Comparison of ENCODE assay signal across 15 mouse cellular contexts in genomic region chr5:116381217-116381616, GRCm38 (mm10). TPM values are rescaled to one million over a fixed set of nuclear protein-coding genes. Genes with fewer than 3 reads are reported as not detected.
DNase-seq lines count a peak whose midpoint lies in the region; ATAC-seq and TF ChIP-seq lines count a peak whose summit lies in the region.
"Had no signal": no experiment of that assay in that cellular context is flagged by ENCODE, and none has a peak within 500 bp of the region (broad histone marks: within the 10 kb centered on the region; RNA-seq: fewer than 3 reads in every experiment).

No protein-coding gene starts in this region.

- peak overlapping the region; percentile 29 for H3K4me3 ChIP-seq in megakaryocyte, embryonic 14.5 days (replicated peaks)
- peak overlapping the region; percentile 24; the same call in 1 of the 2 replicates for H3K4me3 ChIP-seq in G1E (ENCODE audit: low read depth, low read length)
- H3K4me3 ChIP-seq: embryonic facial prominence, embryonic 13.5 days; forebrain, embryonic 12.5 days; intestine, embryonic 15.5 days; liver, embryonic 12.5 days had no signal

- no peak for ATAC-seq in megakaryocyte, adult 5-6 weeks (ENCODE audit: poor library complexity, severe bottlenecking)
- no peak for ATAC-seq in G1E (ENCODE audit: extremely low read depth, insufficient number of reproducible peaks, low FRiP score, poor library complexity, severe bottlenecking)
- ATAC-seq in cerebellum, adult (ENCODE audit: insufficient number of reproducible peaks, low FRiP score, low TSS enrichment): no peak
- ATAC-seq: intestine, embryonic 15.5 days; liver, embryonic 12.5 days had no signal

- DNase-seq in G1E (ENCODE audit: low spot score): no peak
- DNase-seq in induced T-regulatory cell, adult 2 months (ENCODE audit: low read depth): peak; percentile 8
- peak; percentile 71 for DNase-seq in thymus, postnatal 4 days
- DNase-seq in adrenal gland, postnatal 10 days: no peak
- DNase-seq: cerebellum, postnatal 36 days; gastrocnemius, postnatal 25 days; right cerebral cortex, postnatal 25 days had no signal

- H3K9me3 ChIP-seq in megakaryocyte, embryonic 14.5 days: peaks cover 31% of the 10 kb centered on the region
- H3K9me3 ChIP-seq in G1E (replicated peaks): peaks cover 55% of the 10 kb centered on the region
- H3K9me3 ChIP-seq: embryonic facial prominence, embryonic 13.5 days; forebrain, embryonic 12.5 days; intestine, embryonic 15.5 days; liver, embryonic 12.5 days had no signal

- H3K27me3 ChIP-seq in megakaryocyte, embryonic 14.5 days (replicated peaks): no peaks in the 10 kb centered on the region
- no peaks in the 10 kb centered on the region for H3K27me3 ChIP-seq in G1E (ENCODE audit: insufficient read depth, low read length)
- H3K27me3 ChIP-seq: embryonic facial prominence, embryonic 13.5 days; forebrain, embryonic 12.5 days; intestine, embryonic 15.5 days; liver, embryonic 12.5 days had no signal

- H3K36me3 ChIP-seq in megakaryocyte, embryonic 14.5 days (replicated peaks; ENCODE audit: low read length): no peaks in the 10 kb centered on the region
- no peaks in the 10 kb centered on the region for H3K36me3 ChIP-seq in G1E (replicated peaks)
- H3K36me3 ChIP-seq: embryonic facial prominence, embryonic 13.5 days; forebrain, embryonic 12.5 days; intestine, embryonic 15.5 days; liver, embryonic 12.5 days had no signal

- H3K4me1 ChIP-seq in megakaryocyte, embryonic 14.5 days: no peaks in the 10 kb centered on the region
- no peaks in the 10 kb centered on the region for H3K4me1 ChIP-seq in G1E (ENCODE audit: insufficient read depth, low read depth, low read length)
- H3K4me1 ChIP-seq: intestine, embryonic 15.5 days; liver, embryonic 12.5 days had no signal

- no peak for TF ChIP-seq CTCF in G1E (IDR thresholded peaks at IDR 0.05; ENCODE audit: low read depth, low read length)

RNA-seq across cellular contexts. Expression of gene Hspb8, which starts 41.4 kb away (rescaled TPM):
- not detected in 2 replicates for polyA plus RNA-seq in megakaryocyte, embryonic 14.5 days (2012; ENCODE audit: insufficient read depth, low replicate concordance)
- total RNA-seq in megakaryocyte, adult 5-6 weeks (2015): not detected in 2 replicates
- not detected in 2 replicates for total RNA-seq in megakaryocyte, adult 5-6 weeks (2017)
- total RNA-seq in G1E (2014; fragmentation: Nextera tagmentation): not detected in 2 replicates
- 0.16 TPM in 1 of 2 replicates, not detected in the other for total RNA-seq in G1E (2017)
- not detected in 2 replicates for polyA plus RNA-seq in G1E (2012)
- 10 to 100 TPM; 39.3 to 41.3 TPM for total RNA-seq in adrenal gland, postnatal 10 days (2021)
- total RNA-seq: monocyte, adult 5-6 weeks had no signal

Comparison
In these comparisons a context has a peak if more than half of its experiments do, and no peak if none do; other contexts are left out.
1. DNase-seq: peak in induced T-regulatory cell, adult 2 months (single experiment) and thymus, postnatal 4 days (single experiment); none in G1E (single experiment) and adrenal gland, postnatal 10 days (single experiment).
2. RNA of gene Hspb8, which starts 41.4 kb away (total RNA-seq): 39.3 to 41.3 TPM in adrenal gland, postnatal 10 days; 0.16 TPM in G1E and not detected in megakaryocyte, adult 5-6 weeks; every median in the first group is over 10 times any median in the second.